In genomic region chr13:43903391-43903790, GRCm38 (mm10) we compare ENCODE assay signal across 12 mouse cellular contexts.
DNase-seq lines count a peak whose midpoint lies in the region; ATAC-seq lines count a peak whose summit lies in the region.
"Had no signal": no experiment of that assay in that cellular context is flagged by ENCODE, and none has a peak within 500 bp of the region (broad histone marks: within the 10 kb centered on the region; RNA-seq: fewer than 3 reads in every experiment).

No protein-coding gene starts in this region.

- no peaks in the 10 kb centered on the region for H3K36me3 ChIP-seq in hindbrain, embryonic 15.5 days
- H3K36me3 ChIP-seq in hindbrain, embryonic 10.5 days, result no peaks in the 10 kb centered on the region
- H3K36me3 ChIP-seq: lung, embryonic 15.5 days; neural tube, embryonic 15.5 days had no signal

- no peak overlapping the region for H3K4me3 ChIP-seq in hindbrain, embryonic 15.5 days
- H3K4me3 ChIP-seq in hindbrain, embryonic 10.5 days, result no peak overlapping the region
- H3K4me3 ChIP-seq: lung, embryonic 15.5 days; neural tube, embryonic 15.5 days had no signal

- DNase-seq in hindbrain, embryonic 10.5 days (ENCODE audit: low spot score), result no peak
- peak; percentile 31 to 55 for DNase-seq in adrenal gland, adult 18-20 months (ENCODE audit: low spot score in 2 of 2)
- peak; percentile 83 to 85 for DNase-seq in cerebellum, postnatal 14 days
- DNase-seq in layer of hippocampus, adult 18-20 months (ENCODE audit: low spot score in 2 of 2), result peak; percentile 28 to 78
- no peak for DNase-seq in spleen, postnatal 10 days (ENCODE audit: low spot score in 2 of 2)
- DNase-seq in natural killer cell, adult 2 months (ENCODE audit: low spot score in 2 of 2), result no peak

- no peak for ATAC-seq in hindbrain, embryonic 15.5 days (ENCODE audit: low FRiP score, low read depth)
- ATAC-seq in monocyte, adult 5-6 weeks (replicated peaks; ENCODE audit: insufficient number of reproducible peaks, low FRiP score, low TSS enrichment, poor library complexity, severe bottlenecking), result no peak

- no peak overlapping the region for H3K4me2 ChIP-seq in hindbrain, embryonic 15.5 days
- H3K4me2 ChIP-seq: lung, embryonic 15.5 days; neural tube, embryonic 15.5 days had no signal

- H3K9me3 ChIP-seq in hindbrain, embryonic 15.5 days, result no peaks in the 10 kb centered on the region
- no peaks in the 10 kb centered on the region for H3K9me3 ChIP-seq in hindbrain, embryonic 10.5 days
- H3K9me3 ChIP-seq: lung, embryonic 15.5 days; neural tube, embryonic 15.5 days had no signal

- no peaks in the 10 kb centered on the region for H3K27me3 ChIP-seq in hindbrain, embryonic 15.5 days
- H3K27me3 ChIP-seq in hindbrain, embryonic 10.5 days (ENCODE audit: insufficient read depth, poor library complexity, severe bottlenecking), result peaks cover 18% of the 10 kb centered on the region; the same call in 1 of the 2 replicates
- H3K27me3 ChIP-seq: CH12.LX; lung, embryonic 15.5 days; neural tube, embryonic 15.5 days had no signal

- peaks cover 20% of the 10 kb centered on the region for H3K4me1 ChIP-seq in hindbrain, embryonic 15.5 days (replicated peaks)
- H3K4me1 ChIP-seq in hindbrain, embryonic 10.5 days (replicated peaks), result peaks cover 26% of the 10 kb centered on the region

- no peak overlapping the region for H3K9ac ChIP-seq in hindbrain, embryonic 15.5 days
- H3K9ac ChIP-seq: lung, embryonic 15.5 days; neural tube, embryonic 15.5 days had no signal

- H3K27ac ChIP-seq in hindbrain, embryonic 15.5 days (replicated peaks), result 0 out of 2 replicates have a peak overlapping the region, but pooled peaks have one; percentile 15
- H3K27ac ChIP-seq in hindbrain, embryonic 10.5 days, result no peak overlapping the region
- H3K27ac ChIP-seq: kidney, postnatal 0 days; lung, embryonic 15.5 days; neural tube, embryonic 15.5 days had no signal

Comparison
In these comparisons a context has a peak if more than half of its experiments do, and no peak if none do; other contexts are left out.
1. DNase-seq: peak in adrenal gland, adult 18-20 months (2 of 2), cerebellum, postnatal 14 days (2 of 2) and layer of hippocampus, adult 18-20 months (2 of 2); none in hindbrain, embryonic 10.5 days (single experiment), spleen, postnatal 10 days (0 of 2) and natural killer cell, adult 2 months (0 of 2).